Mouse (Mus musculus) embryonic facial prominence, embryonic 12.5 days (tissue): ENCODE data around the gene Ifngr1. TPM values are rescaled to one million over a fixed set of nuclear protein-coding genes. Genes with fewer than 3 reads are reported as not detected.

Experiments
- ATAC-seq: fragments of 200-750 bp; cut with Nextera tagmentation; 2 replicates; pipeline ENCODE4 v1.8.0; 2017; ENCODE audit not compliant: insufficient number of reproducible peaks, insufficient read depth, low FRiP score, low TSS enrichment
- H3K27ac ChIP-seq: fragments of 300-500 bp; sonication (generic); 2 replicates; pipeline ENCODE4 v1.5.1; 2016; ENCODE audit warnings: mild to moderate bottlenecking
- H3K27me3 ChIP-seq: fragments of 300-500 bp; sonication (generic); 2 replicates; pipeline ENCODE4 v1.6.1; 2016; ENCODE audit warnings: mild to moderate bottlenecking, moderate library complexity
- H3K36me3 ChIP-seq: fragments of 300-500 bp; sonication (generic); 2 replicates; pipeline ENCODE4 v1.6.1; 2016; ENCODE audit warnings: mild to moderate bottlenecking
- H3K4me1 ChIP-seq: fragments of 300-500 bp; sonication (generic); 2 replicates; pipeline ENCODE4 v1.6.1; 2016
- H3K4me2 ChIP-seq: fragments of 300-500 bp; sonication (generic); replicated peaks from 2 replicates; pipeline ENCODE4 v1.6.1; 2016; ENCODE audit warnings: mild to moderate bottlenecking, moderate library complexity
- H3K4me3 ChIP-seq: fragments of 300-500 bp; sonication (generic); 2 replicates; pipeline ENCODE4 v1.5.1; 2016; ENCODE audit warnings: mild to moderate bottlenecking
- H3K9ac ChIP-seq: fragments of 300-500 bp; sonication (generic); 2 replicates; pipeline ENCODE4 v1.6.1; 2016; ENCODE audit warnings: mild to moderate bottlenecking, moderate library complexity
- H3K9me3 ChIP-seq: fragments of 300-500 bp; sonication (generic); 2 replicates; pipeline ENCODE4 v1.6.1; 2016; ENCODE audit warnings: mild to moderate bottlenecking, moderate library complexity
- WGBS: fragments of 180-500 bp; shearing (Covaris S2); methylation state at CpG from one replicate; pipeline ENCODE4 v1.1.7; 2016; 5-methylcytosine and 5-hydroxymethylcytosine counted together
- polyA plus RNA-seq: library from polyadenylated mRNA; unstranded; fragments of >200 nt; fragmentation: Nextera tagmentation; extraction: Ambion mirVana; gene quantifications from 2 replicates; pipeline ENCODE4 v1.2.1, GENCODE M21; 2016

The Ifngr1 gene
- polyA plus RNA-seq, 1 experiment from 2014 or later: 33.5 TPM

DNA sequence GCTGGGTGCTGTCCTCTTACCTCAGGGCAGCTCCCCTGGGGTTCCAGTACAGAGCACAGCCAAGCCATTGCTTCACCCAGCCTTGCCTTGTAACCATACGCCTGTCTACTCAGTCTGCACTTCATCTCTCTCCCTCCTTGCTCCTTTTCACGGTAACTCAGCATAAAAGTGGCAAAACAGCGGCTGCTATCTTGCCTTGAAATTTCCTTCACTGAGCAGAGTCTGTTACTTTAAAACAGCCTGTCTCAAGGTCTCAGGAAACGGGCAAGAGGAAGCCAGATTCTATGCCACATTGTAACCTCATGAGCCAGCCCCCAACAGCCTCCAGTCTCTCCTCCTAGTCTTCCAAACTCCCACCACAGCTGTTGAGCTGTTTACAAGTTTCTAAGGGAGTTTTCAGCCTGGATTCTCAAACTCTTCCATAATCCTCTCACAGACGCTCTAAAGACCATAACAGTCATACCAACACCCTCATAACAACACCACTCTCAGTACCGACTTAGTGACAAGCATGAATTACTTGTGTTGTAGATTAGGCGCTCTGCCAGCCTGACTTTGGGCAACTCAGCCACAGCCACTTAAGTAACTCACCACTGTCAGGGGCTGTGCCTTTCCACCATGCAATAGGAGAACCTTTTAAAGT is 21.5 kb downstream of the Ifngr1 start:
- Histone ChIP-seq H3K36me3 (0 out of 2 replicates have a peak, but pooled peaks cover 9% of the 10 kb centered on the region), H3K27me3 (no peaks in the 10 kb centered on the region), H3K4me1 (peaks cover 9% of the 10 kb centered on the region; the same call in 1 of the 2 replicates), H3K4me2 (no peak overlapping the region), H3K27ac (peak overlapping the region; percentile 32), H3K9me3 (no peaks in the 10 kb centered on the region), H3K9ac (no peak overlapping the region), H3K4me3 (no peak overlapping the region)
- WGBS: 45% methylated on average over 7 of the region's 7 CpGs
- no peak for ATAC-seq

DNA sequence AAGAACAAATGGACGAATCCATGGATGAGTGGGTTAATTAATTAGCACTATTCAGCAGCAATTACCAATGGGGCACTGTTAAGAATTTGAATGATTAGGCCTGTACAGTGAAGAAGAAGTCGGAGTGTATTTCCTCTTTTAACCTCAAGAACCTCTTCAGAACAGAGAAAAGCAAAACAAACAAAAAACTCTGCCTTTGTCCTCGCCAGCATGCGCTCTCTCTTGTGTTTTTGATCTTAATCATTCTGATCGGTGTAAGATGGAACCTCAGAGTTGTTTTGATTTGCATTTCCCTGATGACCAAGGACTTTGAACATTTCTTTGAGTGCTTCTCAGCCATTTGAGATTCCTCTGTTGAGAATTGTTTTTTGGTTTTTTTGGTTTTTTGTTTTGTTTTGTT is 28.0 kb downstream of the Ifngr1 start:
- Histone ChIP-seq H3K9ac (no peak overlapping the region), H3K27ac (no peak overlapping the region), H3K4me1 (no peaks in the 10 kb centered on the region), H3K9me3 (no peaks in the 10 kb centered on the region), H3K27me3 (no peaks in the 10 kb centered on the region), H3K4me2 (no peak overlapping the region), H3K4me3 (no peak overlapping the region), H3K36me3 (no peaks in the 10 kb centered on the region)
- WGBS: 72% methylated on average over 5 of the region's 5 CpGs
- no peak for ATAC-seq

DNA sequence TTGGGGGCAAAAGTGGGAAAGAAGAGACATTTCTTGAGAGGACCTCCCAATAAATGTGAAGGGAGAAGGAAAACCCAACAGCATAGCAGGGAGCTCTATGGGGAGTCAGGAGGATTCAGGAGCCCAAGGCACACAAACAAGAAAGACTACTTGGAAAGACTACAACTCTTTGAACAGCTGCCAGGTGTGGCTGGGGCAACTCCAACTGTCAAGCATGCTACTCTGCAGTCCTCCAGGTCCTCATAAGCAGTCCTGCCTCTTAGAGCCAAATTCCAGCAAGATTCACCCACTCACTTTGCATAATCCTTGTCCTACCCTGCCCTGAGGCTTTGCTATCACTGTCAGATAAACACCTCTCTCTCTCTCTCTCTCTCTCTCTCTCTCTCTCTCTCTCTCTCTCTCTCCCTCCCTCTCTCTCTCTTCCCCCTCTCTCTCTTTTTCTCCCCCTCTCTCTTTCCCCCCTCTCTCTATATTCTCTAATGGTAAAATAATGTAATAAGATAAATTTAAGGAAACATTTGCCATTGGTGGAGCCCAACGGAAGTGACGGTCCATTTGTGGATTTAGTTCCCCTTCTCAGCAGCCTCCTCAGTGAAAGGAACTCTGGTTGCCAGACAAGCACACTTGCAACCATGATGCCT is 29.8 kb downstream of the Ifngr1 start, which contains the start of gene Il22ra2:
TSS of gene Il22ra2 (plus strand) at position 591 of the 641 bp plus-strand sequence.
- Histone ChIP-seq H3K9me3 (no peaks in the 10 kb centered on the region), H3K4me1 (no peaks in the 10 kb centered on the region), H3K4me2 (no peak within 1 kb of the TSS), H3K4me3 (no peak within 1 kb of the TSS), H3K9ac (no peak within 1 kb of the TSS), H3K27ac (no peak within 1 kb of the TSS), H3K36me3 (no peaks in the 10 kb centered on the region), H3K27me3 (no peaks in the 10 kb centered on the region)
- 89% methylated on average over 2 of the region's 2 CpGs for WGBS
- no peak for ATAC-seq

DNA sequence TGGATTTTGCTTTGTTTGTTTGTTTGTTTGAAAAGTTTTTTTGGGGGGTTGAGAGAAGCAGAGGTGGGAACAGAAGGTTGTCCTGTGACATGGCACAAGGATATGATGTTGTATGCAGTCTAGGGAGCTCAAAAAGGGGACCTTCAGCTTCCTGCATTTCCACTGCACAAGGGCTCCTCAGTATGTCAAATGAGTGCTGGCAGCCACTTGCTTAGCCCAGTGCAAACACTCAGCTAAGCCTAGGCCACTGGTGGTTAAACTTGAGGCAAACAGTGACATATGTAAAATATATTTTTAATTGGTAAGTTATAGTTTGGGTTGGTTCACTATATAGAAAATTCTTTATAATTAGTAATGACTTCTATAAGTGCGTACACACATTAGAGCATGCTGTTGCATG is 32.9 kb downstream of the Ifngr1 start:
- no peaks in the 10 kb centered on the region for H3K36me3 ChIP-seq
- H3K27me3 ChIP-seq: no peaks in the 10 kb centered on the region
- no peak overlapping the region for H3K4me3 ChIP-seq
- H3K4me1 ChIP-seq: no peaks in the 10 kb centered on the region
- ATAC-seq: no peak
- no peak overlapping the region for H3K4me2 ChIP-seq
- 94% methylated on average over 1 of the region's 1 CpGs for WGBS
- no peak overlapping the region for H3K27ac ChIP-seq
- no peaks in the 10 kb centered on the region for H3K9me3 ChIP-seq
- H3K9ac ChIP-seq: no peak overlapping the region

DNA sequence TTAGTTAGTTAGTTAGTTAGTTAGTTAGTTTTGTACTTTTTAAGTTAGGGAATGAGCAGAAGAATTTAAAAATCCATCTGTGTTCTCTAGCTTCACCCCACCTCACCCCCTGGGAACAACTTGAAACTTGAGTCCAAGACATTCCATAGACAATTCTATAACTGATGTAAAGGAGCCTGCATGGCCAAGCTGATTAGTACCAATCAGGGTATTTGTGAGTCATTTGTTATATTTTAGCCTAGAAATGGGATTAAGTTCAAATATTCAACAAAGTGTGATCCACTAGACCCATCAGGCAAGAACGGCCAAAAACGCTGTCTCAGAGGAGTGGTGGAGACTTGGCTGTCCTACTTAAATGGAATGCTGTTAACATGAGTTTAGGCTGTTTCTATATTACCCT is 35.6 kb downstream of the Ifngr1 start:
- ATAC-seq: no peak
- H3K36me3 ChIP-seq: no peaks in the 10 kb centered on the region
- no peaks in the 10 kb centered on the region for H3K9me3 ChIP-seq
- no peak overlapping the region for H3K27ac ChIP-seq
- H3K4me2 ChIP-seq: no peak overlapping the region
- no peak overlapping the region for H3K4me3 ChIP-seq
- H3K9ac ChIP-seq: no peak overlapping the region
- no peaks in the 10 kb centered on the region for H3K4me1 ChIP-seq
- WGBS: 85% methylated on average over 2 of the region's 2 CpGs
- H3K27me3 ChIP-seq: no peaks in the 10 kb centered on the region

DNA sequence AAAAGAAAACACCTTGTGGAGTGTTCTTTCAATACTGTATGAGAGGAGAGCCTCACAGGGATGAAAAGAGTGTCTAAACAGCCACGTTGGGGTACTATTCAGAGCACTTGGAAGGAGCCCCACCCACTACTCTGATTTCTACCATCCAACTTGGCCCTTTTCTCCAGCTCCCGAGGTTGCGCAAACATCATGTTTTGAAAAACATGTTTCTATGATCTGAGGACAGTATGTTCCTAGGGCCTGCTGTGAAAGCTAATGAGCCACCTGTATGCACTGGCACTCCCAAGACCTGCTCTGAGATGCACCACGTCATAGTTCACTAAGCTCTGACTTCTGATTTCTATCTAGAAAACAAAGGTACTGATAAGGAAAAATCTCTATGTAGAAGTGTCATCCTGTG is 36.0 kb downstream of the Ifngr1 start:
- Histone ChIP-seq H3K27me3 (no peaks in the 10 kb centered on the region), H3K9ac (no peak overlapping the region), H3K27ac (no peak overlapping the region), H3K4me3 (no peak overlapping the region), H3K4me2 (no peak overlapping the region), H3K36me3 (no peaks in the 10 kb centered on the region), H3K4me1 (no peaks in the 10 kb centered on the region), H3K9me3 (no peaks in the 10 kb centered on the region)
- 84% methylated on average over 4 of the region's 4 CpGs for WGBS
- ATAC-seq: no peak

DNA sequence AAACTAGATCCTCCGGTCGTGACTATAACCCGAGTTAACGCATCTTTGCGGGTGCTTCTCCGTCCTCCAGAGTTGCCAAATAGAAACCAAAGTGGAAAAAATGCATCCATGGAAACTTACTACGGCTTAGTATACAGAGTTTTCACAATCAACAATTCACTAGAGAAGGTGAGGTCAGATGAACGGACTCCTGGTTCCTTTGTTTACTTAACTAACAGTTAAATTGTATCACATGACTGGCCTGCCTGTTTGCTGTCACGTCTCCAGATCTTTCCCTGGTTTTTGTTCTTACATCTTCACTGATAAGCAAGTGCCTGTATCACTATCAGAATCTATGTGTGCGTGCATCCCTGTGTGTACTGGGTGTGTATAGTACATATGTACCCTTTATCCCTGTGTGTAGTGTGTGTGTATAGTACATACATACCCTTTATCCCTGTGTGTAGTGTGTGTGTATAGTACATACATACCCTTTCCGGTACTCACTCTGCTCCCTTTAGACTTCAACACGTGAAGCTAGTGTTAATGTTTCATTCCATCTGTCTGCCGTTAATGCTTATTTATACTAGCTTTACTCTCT is 40.0 kb downstream of the Ifngr1 start:
- no peak overlapping the region for H3K9ac ChIP-seq
- no peak overlapping the region for H3K4me2 ChIP-seq
- WGBS: 70% methylated on average over 13 of the region's 13 CpGs
- H3K4me1 ChIP-seq: no peaks in the 10 kb centered on the region
- no peak for ATAC-seq
- no peaks in the 10 kb centered on the region for H3K36me3 ChIP-seq
- no peak overlapping the region for H3K4me3 ChIP-seq
- H3K9me3 ChIP-seq: no peaks in the 10 kb centered on the region
- no peaks in the 10 kb centered on the region for H3K27me3 ChIP-seq
- H3K27ac ChIP-seq: no peak overlapping the region

DNA sequence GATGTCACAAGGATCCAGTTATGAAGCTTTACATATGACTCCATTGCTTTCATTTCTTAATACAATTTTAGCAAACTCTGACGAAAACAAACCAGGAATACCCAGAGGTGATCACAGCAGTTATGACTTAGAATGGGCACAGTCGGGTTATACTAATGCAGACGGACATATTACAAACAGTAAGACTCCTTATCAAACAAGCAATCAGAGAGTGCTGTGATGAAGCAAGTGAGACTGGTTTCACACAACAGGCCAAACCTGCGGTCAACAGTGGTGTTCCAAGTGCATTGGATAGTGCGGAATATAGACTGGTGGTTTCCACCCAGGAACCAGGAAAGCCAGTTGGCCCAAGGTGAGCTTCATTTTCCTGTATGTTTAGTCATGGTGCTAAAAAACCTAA is 47.1 kb downstream of the Ifngr1 start:
- Histone ChIP-seq H3K9me3 (no peaks in the 10 kb centered on the region), H3K4me3 (no peak overlapping the region), H3K4me2 (no peak overlapping the region), H3K36me3 (no peaks in the 10 kb centered on the region), H3K27ac (no peak overlapping the region), H3K27me3 (no peaks in the 10 kb centered on the region), H3K4me1 (no peaks in the 10 kb centered on the region), H3K9ac (no peak overlapping the region)
- ATAC-seq: no peak
- 84% methylated on average over 5 of the region's 5 CpGs for WGBS

DNA sequence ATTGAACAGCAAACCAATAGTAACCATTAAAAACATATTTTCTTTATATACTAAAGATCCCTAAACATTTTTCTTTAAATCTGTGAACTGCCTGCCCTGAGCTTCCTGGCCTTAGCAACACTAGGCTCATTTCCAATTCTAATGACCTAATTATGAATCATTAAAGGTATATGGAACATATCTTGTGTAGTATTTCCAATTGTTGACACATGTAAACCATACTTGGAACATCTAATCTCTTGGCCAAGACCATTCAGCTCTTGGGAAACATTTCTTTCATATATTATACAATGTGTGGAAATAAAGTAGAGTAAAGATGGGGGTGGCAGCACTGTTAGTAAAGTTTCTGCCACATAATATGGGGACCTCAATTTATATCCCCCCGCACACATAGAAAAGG is 47.9 kb downstream of the Ifngr1 start:
- H3K36me3 ChIP-seq: no peaks in the 10 kb centered on the region
- no peak overlapping the region for H3K27ac ChIP-seq
- H3K9ac ChIP-seq: no peak overlapping the region
- no peak overlapping the region for H3K4me2 ChIP-seq
- no peaks in the 10 kb centered on the region for H3K9me3 ChIP-seq
- H3K4me1 ChIP-seq: no peaks in the 10 kb centered on the region
- 89% methylated on average over 1 of the region's 1 CpGs for WGBS
- no peak for ATAC-seq
- H3K4me3 ChIP-seq: no peak overlapping the region
- no peaks in the 10 kb centered on the region for H3K27me3 ChIP-seq

DNA sequence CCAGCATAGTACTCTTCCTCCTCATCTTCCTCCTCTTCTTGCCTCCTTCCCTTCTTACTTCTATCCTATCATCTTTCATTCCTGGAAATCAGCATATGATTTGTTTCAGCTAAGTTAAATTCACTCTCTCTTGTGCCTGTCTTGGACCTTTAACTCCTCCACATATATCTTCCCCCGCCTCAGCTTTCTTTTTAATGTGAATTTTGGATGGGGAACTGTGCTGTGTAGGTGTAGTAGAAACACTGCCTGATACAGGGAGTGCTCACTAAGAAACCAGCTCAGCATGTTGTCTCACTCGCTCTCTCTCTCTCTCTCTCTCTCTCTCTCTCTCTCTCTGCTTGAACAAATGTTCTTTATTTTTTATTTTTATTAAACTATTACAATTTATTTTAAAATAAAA is 53.4 kb downstream of the Ifngr1 start:
- Histone ChIP-seq H3K27me3 (no peaks in the 10 kb centered on the region), H3K27ac (no peak overlapping the region), H3K36me3 (no peaks in the 10 kb centered on the region), H3K4me3 (no peak overlapping the region), H3K9ac (no peak overlapping the region), H3K9me3 (no peaks in the 10 kb centered on the region), H3K4me2 (no peak overlapping the region), H3K4me1 (no peaks in the 10 kb centered on the region)
- ATAC-seq: no peak
- 89% methylated on average over 2 of the region's 2 CpGs for whole genome bisulfite sequencing

DNA sequence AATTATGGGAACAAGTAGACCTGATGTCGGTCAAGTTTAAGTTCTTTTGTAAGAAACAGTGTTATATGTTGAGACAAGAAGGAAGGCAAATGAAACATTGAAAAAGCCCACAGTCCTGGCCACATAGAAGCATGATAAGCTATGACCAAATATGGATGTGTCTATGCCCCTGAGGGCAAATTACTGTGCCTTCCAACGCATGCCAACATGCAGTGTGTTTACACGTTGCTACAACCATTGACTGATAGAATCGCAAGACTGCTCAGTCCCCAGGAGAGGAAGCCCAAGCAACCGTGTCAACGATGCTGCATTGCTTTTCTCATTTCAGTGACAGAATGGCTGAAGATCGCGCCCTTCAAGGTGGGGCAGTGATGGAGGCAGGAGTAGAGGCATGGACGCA is 65.7 kb downstream of the Ifngr1 start:
- Histone ChIP-seq H3K27ac (no peak overlapping the region), H3K36me3 (no peaks in the 10 kb centered on the region), H3K4me1 (no peaks in the 10 kb centered on the region), H3K9me3 (no peaks in the 10 kb centered on the region), H3K4me3 (no peak overlapping the region), H3K9ac (no peak overlapping the region), H3K27me3 (no peaks in the 10 kb centered on the region), H3K4me2 (no peak overlapping the region)
- 86% methylated on average over 9 of the region's 9 CpGs for WGBS
- ATAC-seq: no peak
